Mouse (Mus musculus) lung, postnatal 4 days (tissue): ENCODE measurements around the gene Zfp575.

Source experiments
- DNase-seq, 2 experiments: peaks; one replicate each; pipeline ENCODE4 v3.0.0; 2021

Gene Zfp575

DNA sequence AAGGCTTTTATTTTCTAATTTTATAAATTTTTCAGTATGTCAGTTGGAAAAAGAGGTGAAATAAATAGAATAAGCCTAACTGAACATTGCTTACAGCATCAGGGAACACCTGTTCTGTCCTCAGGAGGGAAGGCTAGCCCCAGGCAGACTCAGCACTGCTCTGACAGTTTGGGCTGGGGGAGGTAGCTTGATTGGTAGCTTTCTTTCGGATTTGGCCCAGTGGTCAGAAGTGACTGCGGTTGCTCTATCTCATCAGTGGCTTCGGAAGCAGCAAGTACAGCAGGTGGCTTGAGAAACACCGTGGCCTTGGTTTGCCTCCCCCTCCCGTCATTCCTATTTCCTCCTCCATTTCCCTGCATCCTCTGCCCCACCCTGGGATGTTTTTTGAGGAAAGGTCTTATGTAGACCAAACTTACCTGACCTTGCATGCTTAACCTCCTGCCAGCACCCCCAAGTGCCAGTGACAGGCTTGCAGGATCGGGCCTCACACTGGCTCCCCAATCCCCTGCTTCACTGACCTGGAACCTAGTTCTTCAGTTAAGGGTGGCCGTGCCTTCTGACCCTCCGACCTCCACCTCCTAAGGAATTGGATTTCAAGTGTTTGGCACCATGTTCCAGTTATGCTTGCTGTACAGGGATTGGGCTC lies 24.1 kb downstream of the Zfp575 start:
- no peak for DNase-seq

- no peak for DNase-seq
Observed at GRCm38 (mm10) chr7:24561450-24561849, 26.0 kb downstream of the Zfp575 start.

DNA sequence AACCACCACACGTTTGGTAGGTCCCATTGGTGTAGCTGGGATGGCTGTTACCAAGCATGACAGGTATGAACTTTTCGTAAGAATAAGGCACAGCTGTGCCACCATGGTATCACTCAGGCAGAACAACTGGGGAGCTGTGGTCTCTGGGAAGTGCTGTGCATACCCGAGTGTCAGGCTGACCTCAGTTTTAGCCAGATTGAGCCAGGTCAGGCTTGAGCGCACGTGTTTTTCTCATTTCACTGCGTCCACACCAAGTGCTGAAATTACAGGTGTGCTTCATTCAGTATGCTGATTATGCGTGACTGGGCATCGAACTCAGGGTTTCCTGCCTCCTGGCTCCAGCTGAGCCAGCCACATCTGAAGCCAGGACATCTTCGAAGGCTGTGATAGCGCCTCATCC lies 31.7 kb downstream of the Zfp575 start:
- no peak for DNase-seq

- no peak for DNase-seq
Observed at GRCm38 (mm10) chr7:24551985-24552759, 35.3 kb downstream of the Zfp575 start.

- peak in 1 of 2 experiments; percentile 19 for DNase-seq
Observed at GRCm38 (mm10) chr7:24547534-24548036, 39.9 kb downstream of the Zfp575 start.

- peak; percentile 99 for DNase-seq
Observed at GRCm38 (mm10) chr7:24546634-24547389, 40.6 kb downstream of the Zfp575 start.

GRCm38 (mm10) chr7:24546068-24546614 lies 41.3 kb downstream of the Zfp575 start, which contains the start of the genes Pinlyp and Xrcc1:
Gene Pinlyp, minus strand, starts transcription at chr7:24546118.
Gene Xrcc1, plus strand, starts transcription at chr7:24546289.
- DNase-seq, result peak in 1 of 2 experiments; percentile 20

DNA sequence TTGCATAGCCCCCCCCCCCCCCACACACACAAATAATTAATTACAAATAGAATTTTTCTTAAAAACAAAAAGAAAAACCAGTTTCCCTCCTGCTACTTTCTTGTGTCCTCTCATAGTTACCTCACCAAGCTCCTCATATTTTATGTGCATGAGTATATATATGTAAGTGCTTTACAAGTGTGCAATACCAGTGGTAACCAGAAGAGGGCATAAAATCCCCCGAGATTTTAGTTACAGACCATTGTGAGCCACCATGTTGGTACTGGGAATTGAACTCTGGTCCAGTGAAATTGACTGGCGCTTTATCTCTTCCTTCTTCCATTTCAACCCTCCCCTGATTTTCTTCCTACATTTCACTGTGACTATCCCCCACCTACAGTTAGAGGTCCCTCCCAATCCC lies 42.9 kb downstream of the Zfp575 start:
- no peak for DNase-seq

DNA sequence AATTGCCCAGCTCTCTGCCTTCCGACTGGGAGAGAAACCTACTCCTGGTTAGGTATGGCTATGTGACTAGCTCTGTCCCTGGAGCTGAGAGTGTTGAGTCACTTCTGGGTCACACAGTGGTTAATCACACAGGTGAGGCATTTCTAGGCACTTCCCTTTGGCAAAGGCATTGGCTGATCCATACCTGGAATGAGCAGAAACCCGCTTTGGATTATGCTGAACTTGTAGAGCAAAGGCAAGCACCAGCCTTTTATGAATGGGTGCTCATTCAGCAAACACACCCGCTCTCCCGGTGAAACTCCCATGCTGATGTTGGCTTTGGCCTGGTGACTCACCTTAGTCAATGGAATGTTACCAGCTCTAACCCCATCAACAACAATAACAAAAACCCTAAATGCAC lies 47.8 kb downstream of the Zfp575 start:
- DNase-seq, result no peak

DNA sequence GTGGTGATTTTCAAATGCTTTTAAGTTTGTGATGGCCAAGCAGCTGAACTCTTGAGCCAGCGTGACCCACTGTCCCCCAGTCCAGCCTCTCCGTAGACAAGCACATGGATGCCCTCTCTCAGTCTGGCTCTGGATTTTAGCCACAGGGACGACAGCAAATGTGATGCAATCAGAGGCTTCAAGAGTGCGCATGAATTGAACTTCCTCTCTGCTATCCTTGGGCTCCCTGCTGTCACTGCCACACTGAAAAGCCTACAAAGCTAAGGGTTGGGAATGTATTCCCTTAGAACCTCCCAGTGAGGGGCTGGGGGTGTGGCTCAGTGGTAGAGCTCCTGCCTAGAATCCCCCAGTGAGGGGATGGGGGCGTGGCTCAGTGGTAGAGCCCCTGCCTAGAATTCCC lies 48.7 kb downstream of the Zfp575 start:
- DNase-seq, result no peak

DNA sequence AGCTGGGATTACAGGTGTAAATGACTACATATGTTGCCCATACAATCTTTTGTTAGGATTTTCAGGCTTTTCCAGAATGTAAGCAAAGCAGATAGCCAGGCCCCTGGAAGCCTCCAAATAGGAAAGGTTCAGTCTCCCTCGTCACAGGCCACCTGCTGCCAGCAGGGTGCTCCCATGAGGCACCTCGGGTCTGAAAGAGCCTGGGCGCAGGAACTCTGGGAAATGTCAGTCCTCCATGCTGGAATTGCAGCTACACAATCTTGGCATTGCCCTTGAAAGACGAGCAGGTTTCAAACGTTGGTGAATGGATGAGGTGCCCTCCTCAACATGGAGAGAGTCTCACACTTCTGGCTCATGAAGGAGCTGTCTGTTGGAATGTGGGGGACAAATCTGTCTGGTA lies 49.3 kb downstream of the Zfp575 start:
- no peak for DNase-seq

DNA sequence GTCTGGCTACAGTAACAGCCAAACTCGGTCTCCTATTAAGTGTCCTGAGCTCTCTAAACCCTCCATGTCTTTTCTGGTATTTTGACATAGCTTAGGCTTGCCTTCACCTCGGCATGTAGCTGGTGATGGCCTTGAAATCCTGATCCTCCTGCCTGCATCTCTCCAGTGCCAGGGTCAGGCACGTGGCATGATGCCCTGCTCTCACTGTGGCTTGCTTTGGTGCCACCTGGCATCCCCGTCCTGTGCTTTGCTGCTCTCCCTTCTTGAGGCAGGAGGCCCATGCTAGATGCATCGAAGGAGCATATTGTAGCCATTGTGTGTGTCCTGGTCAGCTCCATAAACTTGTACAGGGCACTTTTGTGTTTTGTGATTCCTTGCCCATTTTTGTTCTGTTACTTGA lies 49.9 kb downstream of the Zfp575 start:
- DNase-seq, result no peak

DNA sequence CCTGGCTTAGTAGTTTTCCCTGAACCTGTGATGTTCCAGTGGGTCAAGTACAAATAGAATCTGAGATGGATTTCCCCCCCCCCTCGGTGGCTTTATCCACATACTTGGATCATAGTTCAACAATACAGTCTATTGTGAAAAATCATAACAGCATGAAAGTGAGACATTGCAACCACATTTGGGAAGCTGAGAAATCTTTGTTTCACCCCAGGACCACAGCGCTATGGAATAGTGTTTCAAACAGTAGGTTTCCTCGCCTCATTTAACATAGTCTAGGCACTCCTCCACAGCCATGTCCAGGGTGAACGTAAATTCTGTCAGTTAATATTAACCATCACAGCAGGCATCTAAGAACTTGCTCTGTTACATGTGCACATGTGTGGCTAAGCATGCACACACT lies 50.4 kb downstream of the Zfp575 start:
- no peak for DNase-seq

DNA sequence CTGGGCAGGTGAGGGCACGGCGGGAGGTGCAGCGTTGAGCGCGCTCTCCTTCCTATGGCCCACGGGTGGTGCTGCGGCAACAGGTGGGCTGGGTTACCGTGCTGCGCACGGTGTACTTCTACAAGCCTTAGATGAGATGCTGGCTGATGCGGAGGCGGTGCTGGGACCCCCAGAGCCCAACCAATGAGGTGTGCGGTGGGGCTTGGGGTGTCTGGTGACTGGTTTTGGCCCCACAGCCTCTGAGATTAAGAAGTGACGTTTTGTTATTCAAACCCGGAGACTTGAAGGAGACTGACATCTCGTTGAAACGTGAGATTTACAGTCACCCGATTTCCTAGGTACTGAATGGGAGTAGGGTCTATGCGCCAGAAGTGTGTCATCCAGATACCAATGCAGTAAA lies 53.1 kb downstream of the Zfp575 start:
- DNase-seq, result no peak
